Mouse (Mus musculus) liver, adult 2 months (tissue): ENCODE measurements around the gene Prss32.
A peak's percentile ranks its signal among the peaks of the same experiment; 100 is the strongest.

Experiments
- CTCF ChIP-seq: fragments of 200-500 bp; IDR thresholded peaks from 2 replicates; pipeline ENCODE4 v1.5.1; 2011; ENCODE audit warnings: low read depth, low read length, control low read depth
- POLR2A ChIP-seq: fragments of 200-500 bp; IDR thresholded peaks from 2 replicates; pipeline ENCODE4 v1.6.1; 2011; ENCODE audit warnings: low read length, control low read depth; ENCODE audit not compliant: insufficient read depth; ENCODE audit errors: extremely low read depth

DNA sequence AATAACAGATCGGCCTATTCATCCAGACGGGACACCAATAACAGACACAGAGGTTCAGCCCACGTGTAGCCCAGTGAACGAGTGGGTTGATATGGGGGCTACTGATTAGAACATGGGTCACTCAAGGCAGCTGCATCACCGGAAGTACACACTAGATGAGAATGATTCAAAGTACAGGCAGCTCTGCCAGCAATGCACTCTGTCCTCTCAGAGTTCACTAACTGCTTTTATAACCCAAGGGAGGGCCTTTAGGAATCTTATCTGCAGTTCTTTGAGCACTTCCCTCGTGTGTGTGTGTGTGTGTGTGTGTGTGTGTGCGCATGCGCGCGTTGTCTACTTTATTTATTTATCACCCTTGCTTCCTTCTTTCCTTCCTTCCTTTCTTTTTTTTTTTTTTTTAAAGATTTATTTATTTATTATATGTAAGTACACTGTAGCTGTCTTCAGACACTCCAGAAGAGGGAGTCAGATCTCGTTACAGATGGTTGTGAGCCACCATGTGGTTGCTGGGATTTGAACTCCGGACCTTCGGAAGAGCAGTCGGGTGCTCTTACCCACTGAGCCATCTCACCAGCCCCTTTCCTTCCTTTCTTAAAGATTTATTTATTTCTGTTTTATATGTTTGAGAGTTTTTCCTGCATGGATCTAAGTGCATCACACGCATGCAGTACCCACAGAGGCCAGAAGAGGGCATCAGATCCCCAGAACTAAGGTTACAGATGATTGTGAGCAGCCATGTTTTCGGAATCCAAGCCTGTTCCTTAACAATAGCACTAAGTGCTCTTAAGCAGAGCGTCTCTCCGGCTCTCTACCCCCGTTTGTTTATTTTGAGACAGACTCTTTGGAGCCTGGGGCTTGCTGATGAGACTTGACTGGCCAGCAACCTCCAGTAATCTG, 7.4 kb downstream of the Prss32 start:
- TF ChIP-seq CTCF (peak; percentile 74), POLR2A (no peak)
